In the genomic region with DNA sequence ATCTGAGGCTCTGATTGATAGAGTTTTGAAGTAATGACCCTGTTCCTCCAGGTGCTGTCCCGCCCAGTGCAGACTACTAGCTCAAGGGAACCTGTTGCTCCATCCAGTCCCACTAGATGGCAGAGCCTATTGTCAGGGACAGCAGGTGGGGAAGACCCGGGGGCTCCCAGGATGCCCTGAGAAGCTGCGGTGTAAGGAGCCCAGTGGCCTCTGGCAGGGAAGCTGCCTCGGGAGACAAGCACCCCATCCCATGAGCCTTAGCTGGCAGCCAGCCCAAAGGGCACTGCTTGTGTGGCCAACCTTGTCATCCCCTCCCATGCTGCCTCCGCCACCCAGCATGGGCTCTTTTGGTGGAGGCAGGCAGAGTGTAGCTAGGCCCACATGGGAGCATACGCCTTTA, we compare ENCODE assay signal across 10 mouse cellular contexts. TPM values are rescaled to one million over a fixed set of nuclear protein-coding genes. Genes with fewer than 3 reads are reported as not detected.
DNase-seq lines count a peak whose midpoint lies in the region; ATAC-seq and TF ChIP-seq lines count a peak whose summit lies in the region.
"Had no signal": no experiment of that assay in that cellular context is flagged by ENCODE, and none has a peak within 500 bp of the region (broad histone marks: within the 10 kb centered on the region; RNA-seq: fewer than 3 reads in every experiment).

No protein-coding gene starts in this region.

- H3K4me2 ChIP-seq in heart, embryonic 11.5 days: no peak overlapping the region
- no peak overlapping the region for H3K4me2 ChIP-seq in lung, embryonic 14.5 days
- 0 out of 2 replicates have a peak overlapping the region, but pooled peaks have one; percentile 4 for H3K4me2 ChIP-seq in limb, embryonic 13.5 days (replicated peaks)

- H3K4me1 ChIP-seq in heart, embryonic 11.5 days (ENCODE audit: control insufficient read depth, insufficient read depth, low read length): peaks cover 22% of the 10 kb centered on the region
- peaks cover 8% of the 10 kb centered on the region for H3K4me1 ChIP-seq in lung, embryonic 14.5 days (ENCODE audit: insufficient read depth)
- H3K4me1 ChIP-seq in limb, embryonic 13.5 days: peaks cover 100% of the 10 kb centered on the region

- H3K27me3 ChIP-seq in heart, embryonic 11.5 days (ENCODE audit: control insufficient read depth, insufficient read depth, low read length): no peaks in the 10 kb centered on the region
- no peaks in the 10 kb centered on the region for H3K27me3 ChIP-seq in lung, embryonic 14.5 days (ENCODE audit: insufficient read depth, low read length)
- no peaks in the 10 kb centered on the region for H3K27me3 ChIP-seq in limb, embryonic 13.5 days

- no peak overlapping the region for H3K4me3 ChIP-seq in heart, embryonic 11.5 days (ENCODE audit: low read depth, low read length)
- no peak overlapping the region for H3K4me3 ChIP-seq in lung, embryonic 14.5 days (ENCODE audit: low read depth, low read length)
- no peak overlapping the region for H3K4me3 ChIP-seq in limb, embryonic 13.5 days

- TF ChIP-seq CTCF in lung, embryonic 14.5 days (IDR thresholded peaks at IDR 0.05; ENCODE audit: low read depth): peak; percentile 38; the same call in 1 of the 2 replicates

- no peak overlapping the region for H3K9ac ChIP-seq in heart, embryonic 11.5 days (ENCODE audit: low read depth, low read length)
- no peak overlapping the region for H3K9ac ChIP-seq in lung, embryonic 14.5 days
- H3K9ac ChIP-seq in limb, embryonic 13.5 days: 0 out of 2 replicates have a peak overlapping the region, but pooled peaks have one; percentile 25

- WGBS in heart, embryonic 11.5 days (ENCODE audit: insufficient replicate concordance): 67% methylated on average over 6 of the region's 6 CpGs
- 62% methylated on average over 6 of the region's 6 CpGs for WGBS in lung, embryonic 14.5 days
- WGBS in limb, embryonic 13.5 days: 59% methylated on average over 6 of the region's 6 CpGs

- no peak overlapping the region for H3K27ac ChIP-seq in heart, embryonic 11.5 days (ENCODE audit: low read depth, low read length)
- no peak overlapping the region for H3K27ac ChIP-seq in lung, embryonic 14.5 days (ENCODE audit: low read depth)
- peak overlapping the region; percentile 97; the same call in 1 of the 2 replicates for H3K27ac ChIP-seq in limb, embryonic 13.5 days

- H3K36me3 ChIP-seq in heart, embryonic 11.5 days (ENCODE audit: control insufficient read depth, insufficient read depth, low read length): no peaks in the 10 kb centered on the region
- no peaks in the 10 kb centered on the region for H3K36me3 ChIP-seq in lung, embryonic 14.5 days (ENCODE audit: insufficient read depth)
- no peaks in the 10 kb centered on the region for H3K36me3 ChIP-seq in limb, embryonic 13.5 days

- ATAC-seq in heart, embryonic 11.5 days (replicated peaks; ENCODE audit: insufficient number of reproducible peaks, low FRiP score, low TSS enrichment): 0 out of 2 replicates have a peak, but pooled peaks have one; percentile 24
- ATAC-seq in lung, embryonic 14.5 days (ENCODE audit: insufficient read depth): no peak
- no peak for ATAC-seq in limb, embryonic 13.5 days (ENCODE audit: low FRiP score, low read depth)

- no peaks in the 10 kb centered on the region for H3K9me3 ChIP-seq in heart, embryonic 11.5 days (replicated peaks; ENCODE audit: control insufficient read depth, low read length)
- no peaks in the 10 kb centered on the region for H3K9me3 ChIP-seq in lung, embryonic 14.5 days (ENCODE audit: low read depth, low read length)
- no peaks in the 10 kb centered on the region for H3K9me3 ChIP-seq in limb, embryonic 13.5 days
- H3K9me3 ChIP-seq: G1E had no signal

- DNase-seq in heart, adult 18-20 months: no peak
- DNase-seq in lung, embryonic 14.5 days: no peak
- no peak for DNase-seq in lung, postnatal 36 days
- peak; percentile 45 for DNase-seq in WW6 (ENCODE audit: low read depth, low spot score)
- DNase-seq in frontal cortex, postnatal 10 days (ENCODE audit: low spot score in 2 of 2): no peak
- DNase-seq in gastrocnemius, postnatal 4 days (ENCODE audit: low spot score in 2 of 2): no peak
- DNase-seq: cerebellum, postnatal 36 days had no signal

RNA-seq across cellular contexts. Expression of a gene that starts 17.3 kb away (rescaled TPM):
- polyA plus RNA-seq in heart, embryonic 11.5 days (2014; fragmentation: Nextera tagmentation; extraction: Ambion mirVana): 19.8 and 22.0 TPM in 2 replicates
- total RNA-seq in heart, adult 18-20 months (2021): 10 to 100 TPM; 45.5 to 46.2 TPM
- 23.9 and 27.3 TPM in 2 replicates for polyA plus RNA-seq in lung, embryonic 14.5 days (2014; fragmentation: Nextera tagmentation; extraction: Ambion mirVana)
- polyA plus RNA-seq in limb, embryonic 13.5 days (2015; fragmentation: Nextera tagmentation; extraction: Ambion mirVana): 40.5 and 41.1 TPM in 2 replicates
- 10 to 100 TPM; 23.9 to 25.5 TPM for total RNA-seq in gastrocnemius, postnatal 4 days (2021)
